Mouse (Mus musculus) megakaryocyte-erythroid progenitor cell, adult 5-6 weeks (primary cell): ENCODE results near the gene Ttll13. TPM values are rescaled to one million over a fixed set of nuclear protein-coding genes. Genes with fewer than 3 reads are reported as not detected.

Source experiments
- ATAC-seq: replicated peaks from 2 replicates; pipeline ENCODE4 v1.8.0; 2016; ENCODE audit warnings: mild to moderate bottlenecking, inconsistent platforms; ENCODE audit not compliant: severe bottlenecking, poor library complexity, low FRiP score, low TSS enrichment
- total RNA-seq, 2 experiments: library from RNA; stranded (forward) in 1 of 2; stranded (reverse) in 1 of 2; fragments of 200-1000, 215-1000 nt in 1 of 2; fragments of >200 nt in 1 of 2; fragmentation: Nextera tagmentation in 1 of 2; gene quantifications; 2 replicates each; pipeline ENCODE4 v1.2.3; 2014 to 2017

Gene Ttll13
- total RNA-seq, 2 experiments from 2014 or later: 1.9 TPM; not detected in 1

- ATAC-seq: no peak
These were observed 50.3 kb downstream of the Ttll13 start for GRCm38 (mm10) chr7:80296462-80296861.

GRCm38 (mm10) chr7:80297041-80297440 is 50.9 kb downstream of the Ttll13 start:
- ATAC-seq: no peak

GRCm38 (mm10) chr7:80298754-80299153 is 52.6 kb downstream of the Ttll13 start:
- no peak for ATAC-seq

DNA sequence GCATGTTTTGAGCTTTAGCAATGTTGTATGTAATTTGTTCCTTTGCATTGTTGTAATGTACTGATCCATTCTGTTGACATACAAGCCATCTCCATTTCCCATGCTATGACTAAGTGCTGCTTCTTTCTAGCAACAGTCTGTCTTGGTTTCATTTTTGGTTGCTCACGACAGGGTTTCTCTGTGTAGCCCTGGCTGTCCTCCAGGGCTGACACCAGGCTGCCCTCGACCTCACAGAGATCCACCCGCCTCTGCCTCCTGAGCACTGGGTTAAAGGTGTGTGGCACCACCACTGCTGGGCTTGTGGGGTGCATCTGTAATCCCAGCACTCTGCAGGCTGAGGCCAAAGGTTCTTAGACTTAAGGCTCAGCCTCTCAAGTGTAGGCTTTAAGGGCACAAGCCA is 53.4 kb downstream of the Ttll13 start:
- ATAC-seq: no peak

DNA sequence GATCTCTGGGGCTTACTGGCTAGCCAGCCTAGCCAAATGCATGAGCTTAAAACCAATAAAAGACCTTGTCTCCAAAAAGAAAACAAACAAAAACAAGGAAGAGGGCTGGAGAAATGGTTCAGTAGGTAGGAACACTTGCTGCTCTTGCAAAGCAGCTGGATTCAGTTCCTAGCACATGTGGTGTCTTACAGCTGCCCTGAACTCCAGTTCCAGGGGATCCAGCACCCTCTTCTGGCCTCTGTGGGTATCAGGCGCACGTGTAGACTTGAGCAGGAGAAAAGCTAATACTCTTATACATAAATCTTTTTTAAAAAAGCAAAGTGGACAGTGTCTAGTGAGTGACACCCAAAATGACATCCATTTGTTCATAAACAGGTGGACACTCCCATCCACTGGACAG is 55.3 kb downstream of the Ttll13 start:
- no peak for ATAC-seq

GRCm38 (mm10) chr7:80307766-80308165 is 61.6 kb downstream of the Ttll13 start:
- no peak for ATAC-seq

Other genes starting within 250 kb of the Ttll13 start
- gene Zfp710, start 221.6 kb upstream of the Ttll13 start, total RNA-seq (2014; fragmentation: Nextera tagmentation): 7.1 and 9.0 TPM in 2 replicates
- 6.2 and 10.3 TPM in 2 replicates for gene Zfp710, start 221.6 kb upstream of the Ttll13 start, total RNA-seq (2017)
- 80.7 and 102 TPM in 2 replicates for gene Idh2, start 131.0 kb upstream of the Ttll13 start, total RNA-seq (2014; fragmentation: Nextera tagmentation)
- gene Idh2, start 131.0 kb upstream of the Ttll13 start, total RNA-seq (2017): 117 and 132 TPM in 2 replicates
- gene Sema4b, start 59.5 kb upstream of the Ttll13 start, total RNA-seq (2014; fragmentation: Nextera tagmentation): 8.3 and 13.4 TPM in 2 replicates
- gene Sema4b, start 59.5 kb upstream of the Ttll13 start, total RNA-seq (2017): 3.2 and 3.4 TPM in 2 replicates
- 65.7 and 67.1 TPM in 2 replicates for gene Cib1, start 13.6 kb upstream of the Ttll13 start, total RNA-seq (2014; fragmentation: Nextera tagmentation)
- 28.8 and 42.4 TPM in 2 replicates for gene Cib1, start 13.6 kb upstream of the Ttll13 start, total RNA-seq (2017)
- gene Gdpgp1, start 13.5 kb upstream of the Ttll13 start, total RNA-seq (2014; fragmentation: Nextera tagmentation): 8.2 and 9.7 TPM in 2 replicates
- gene Gdpgp1, start 13.5 kb upstream of the Ttll13 start, total RNA-seq (2017): 2.7 and 4.7 TPM in 2 replicates
- gene Ngrn, start 14.8 kb downstream of the Ttll13 start, total RNA-seq (2014; fragmentation: Nextera tagmentation): 24.4 and 37.7 TPM in 2 replicates
- gene Ngrn, start 14.8 kb downstream of the Ttll13 start, total RNA-seq (2017): 18.8 and 25.7 TPM in 2 replicates
- gene Vps33b, start 23.3 kb downstream of the Ttll13 start, total RNA-seq (2014; fragmentation: Nextera tagmentation): 33.6 and 37.9 TPM in 2 replicates
- 43.4 and 54.7 TPM in 2 replicates for gene Vps33b, start 23.3 kb downstream of the Ttll13 start, total RNA-seq (2017)
- 75.1 and 96.7 TPM in 2 replicates for gene Prc1, start 48.1 kb downstream of the Ttll13 start, total RNA-seq (2014; fragmentation: Nextera tagmentation)
- gene Prc1, start 48.1 kb downstream of the Ttll13 start, total RNA-seq (2017): 135 and 138 TPM in 2 replicates
- 22.7 and 26.3 TPM in 2 replicates for gene Rccd1, start 78.1 kb downstream of the Ttll13 start, total RNA-seq (2014; fragmentation: Nextera tagmentation)
- gene Rccd1, start 78.1 kb downstream of the Ttll13 start, total RNA-seq (2017): 20.4 and 25.0 TPM in 2 replicates
- 11.2 and 24.2 TPM in 2 replicates for gene Unc45a, start 94.6 kb downstream of the Ttll13 start, total RNA-seq (2014; fragmentation: Nextera tagmentation)
- gene Unc45a, start 94.6 kb downstream of the Ttll13 start, total RNA-seq (2017): 20.1 and 23.2 TPM in 2 replicates
- 13.2 and 17.8 TPM in 2 replicates for gene Hddc3, start 96.7 kb downstream of the Ttll13 start, total RNA-seq (2014; fragmentation: Nextera tagmentation)
- 10.9 and 40.6 TPM in 2 replicates for gene Hddc3, start 96.7 kb downstream of the Ttll13 start, total RNA-seq (2017)
- 20.3 and 33.2 TPM in 2 replicates for gene Man2a2, start 125.0 kb downstream of the Ttll13 start, total RNA-seq (2014; fragmentation: Nextera tagmentation)
- 10.8 and 19.4 TPM in 2 replicates for gene Man2a2, start 125.0 kb downstream of the Ttll13 start, total RNA-seq (2017)
- gene Fes, start 141.6 kb downstream of the Ttll13 start, total RNA-seq (2014; fragmentation: Nextera tagmentation): 12.5 and 23.2 TPM in 2 replicates
- 1.8 and 17.9 TPM in 2 replicates for gene Fes, start 141.6 kb downstream of the Ttll13 start, total RNA-seq (2017)
- 24.9 and 31.5 TPM in 2 replicates for gene Furin, start 159.1 kb downstream of the Ttll13 start, total RNA-seq (2014; fragmentation: Nextera tagmentation)
- 8.2 and 10.0 TPM in 2 replicates for gene Furin, start 159.1 kb downstream of the Ttll13 start, total RNA-seq (2017)